Mouse (Mus musculus) embryo, embryonic 9.5 days (tissue): Measurements from ENCODE around the gene Slc38a2.

Experiments used
- DNase-seq: peaks from one replicate; pipeline ENCODE4 v3.0.0-alpha.2; 2017; ENCODE audit errors: extremely low spot score

Gene Slc38a2

GRCm38 (mm10) chr15:96696486-96697284 is 2.8 kb downstream of the Slc38a2 start:
- no peak for DNase-seq

DNA sequence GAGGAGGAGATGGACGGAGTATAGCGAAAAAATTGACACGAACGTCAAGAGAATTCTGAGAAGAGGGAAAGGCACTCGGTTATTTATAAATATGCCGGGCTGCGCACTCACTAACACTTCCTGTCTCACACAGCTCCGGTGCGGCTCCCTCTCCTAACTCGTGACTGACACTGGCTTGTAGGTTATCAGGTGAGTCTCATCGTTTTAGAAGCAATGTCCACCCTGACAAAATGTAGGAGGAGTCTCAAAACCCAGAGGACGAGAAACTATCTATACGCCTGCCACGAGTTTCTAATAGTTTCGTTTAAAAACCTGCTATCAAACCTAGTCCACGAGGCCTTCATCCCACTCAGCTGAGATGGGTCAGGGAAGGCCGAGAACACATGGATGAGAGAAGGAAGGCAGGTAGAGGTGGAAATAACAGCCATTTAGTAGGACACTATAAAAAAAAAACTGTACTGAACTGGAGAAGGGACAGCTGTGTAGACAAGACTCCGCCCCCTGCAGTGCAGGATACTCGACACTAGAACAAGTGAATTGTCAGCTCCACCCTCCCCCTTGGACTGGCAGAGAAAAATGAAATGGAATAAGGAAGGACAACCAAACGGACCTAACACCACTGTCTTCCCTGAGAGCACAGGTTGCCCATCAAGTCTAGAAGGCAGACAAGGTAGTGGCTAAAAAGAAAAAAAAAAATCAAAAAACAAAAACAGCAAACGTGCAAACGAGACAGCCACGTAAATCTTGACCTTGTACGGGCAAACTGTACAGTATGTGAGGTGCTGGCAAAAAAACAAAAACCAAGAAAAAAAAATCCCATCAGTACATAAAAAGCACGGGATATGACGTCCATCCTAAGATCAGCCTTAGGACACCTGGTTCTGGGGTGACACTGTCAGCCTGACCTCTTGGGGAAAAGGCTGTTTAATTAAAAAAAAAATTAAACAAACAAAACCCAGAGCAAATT is 3.8 kb downstream of the Slc38a2 start:
- no peak for DNase-seq

DNA sequence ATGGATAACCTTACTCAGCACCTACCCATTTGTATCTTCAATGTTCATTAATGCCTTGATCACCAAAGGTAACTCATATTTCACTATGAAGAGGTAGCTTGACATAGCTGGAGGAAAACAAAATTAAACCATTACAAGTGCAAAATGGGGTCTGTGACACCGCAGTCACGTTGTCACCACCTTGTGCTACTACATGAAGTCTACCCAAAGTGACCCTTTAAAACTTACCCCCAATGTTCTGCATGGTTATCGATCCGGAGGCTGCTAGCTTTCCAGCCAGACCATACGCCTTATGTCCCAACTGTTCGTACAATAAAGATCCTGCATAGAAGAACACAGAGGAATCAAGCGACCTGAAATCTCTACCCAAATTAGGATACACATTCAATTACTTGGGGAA is 4.5 kb downstream of the Slc38a2 start:
- no peak for DNase-seq

DNA sequence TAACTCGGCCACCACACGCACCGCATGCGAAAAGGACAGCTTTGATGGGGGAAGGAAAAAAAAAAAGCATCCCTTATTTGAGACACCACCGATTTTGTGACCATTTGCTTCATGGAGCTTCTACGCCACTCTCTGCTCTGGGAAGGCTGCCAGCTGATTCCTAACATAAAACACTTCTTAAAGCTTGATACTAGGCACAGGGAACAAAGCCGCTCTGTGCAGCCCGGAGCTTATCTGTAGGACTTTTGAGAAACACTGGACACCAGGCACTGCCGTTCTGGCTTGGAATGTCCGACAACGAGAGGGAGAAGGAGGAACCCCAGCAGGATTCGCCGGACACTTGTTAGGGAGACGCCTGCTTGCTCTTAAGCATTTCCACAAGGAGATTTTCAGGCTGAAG is 5.8 kb downstream of the Slc38a2 start:
- no peak for DNase-seq

GRCm38 (mm10) chr15:96692401-96692800 is 7.1 kb downstream of the Slc38a2 start:
- no peak for DNase-seq

GRCm38 (mm10) chr15:96691381-96691780 is 8.1 kb downstream of the Slc38a2 start:
- no peak for DNase-seq

- no peak for DNase-seq
Measured at GRCm38 (mm10) chr15:96690829-96691228, 8.7 kb downstream of the Slc38a2 start.

GRCm38 (mm10) chr15:96689919-96690318 is 9.6 kb downstream of the Slc38a2 start:
- no peak for DNase-seq

DNA sequence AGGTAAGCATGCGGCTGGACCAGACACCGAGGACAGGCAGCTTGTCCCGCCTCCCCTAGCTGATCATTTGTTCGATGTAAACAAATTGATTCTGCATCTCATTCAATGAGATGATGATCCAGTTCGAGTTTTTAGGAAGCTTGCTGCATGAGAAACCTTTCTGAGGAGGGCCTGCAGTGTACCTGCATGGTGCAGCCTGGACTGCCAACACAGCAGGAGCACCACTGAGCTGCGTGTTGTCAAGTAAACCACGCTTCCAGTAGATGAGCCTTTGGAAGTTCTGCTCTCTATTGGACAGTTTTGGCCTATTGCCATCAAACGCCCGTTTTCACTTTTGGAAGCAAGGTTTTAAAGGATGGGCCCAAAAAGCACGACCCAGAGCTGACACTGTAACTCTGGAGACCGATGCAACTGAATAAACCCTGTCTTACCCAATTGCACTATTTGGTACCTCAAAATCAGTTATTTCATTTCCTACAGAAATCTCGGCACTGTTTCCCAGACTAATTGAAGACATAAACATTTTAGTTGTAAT is 10.7 kb downstream of the Slc38a2 start:
- DNase-seq: no peak

GRCm38 (mm10) chr15:96688036-96688435 is 11.5 kb downstream of the Slc38a2 start:
- DNase-seq: no peak

DNA sequence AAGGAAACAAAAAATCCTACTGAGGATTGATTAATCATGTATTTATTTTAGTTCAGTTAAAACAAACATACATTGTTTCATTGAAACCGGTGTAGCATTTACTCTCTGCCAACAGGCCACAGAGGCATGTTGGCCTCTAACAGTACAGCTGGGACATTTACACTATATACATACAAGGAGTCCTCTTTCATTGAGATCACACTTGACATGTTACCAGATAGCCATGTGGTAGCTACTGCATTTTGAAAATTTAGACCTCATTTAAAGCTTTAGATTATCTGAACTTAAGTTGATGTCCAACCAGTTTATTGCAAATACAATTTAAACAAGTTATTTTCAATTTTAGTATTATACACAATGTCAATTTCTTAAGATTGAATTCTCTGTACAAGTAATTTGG is 12.2 kb downstream of the Slc38a2 start:
- no peak for DNase-seq

GRCm38 (mm10) chr15:96686201-96687159 is 13.1 kb downstream of the Slc38a2 start:
- DNase-seq: no peak

GRCm38 (mm10) chr15:96685273-96685672 is 14.3 kb downstream of the Slc38a2 start:
- no peak for DNase-seq

- no peak for DNase-seq
Measured at GRCm38 (mm10) chr15:96684132-96684830, 15.2 kb downstream of the Slc38a2 start.

GRCm38 (mm10) chr15:96678871-96679773 is 20.4 kb downstream of the Slc38a2 start:
- no peak for DNase-seq

GRCm38 (mm10) chr15:96676518-96676917 is 23.0 kb downstream of the Slc38a2 start:
- DNase-seq: no peak

- no peak for DNase-seq
Measured at GRCm38 (mm10) chr15:96675744-96676143, 23.8 kb downstream of the Slc38a2 start.

GRCm38 (mm10) chr15:96675055-96675454 is 24.5 kb downstream of the Slc38a2 start:
- no peak for DNase-seq

GRCm38 (mm10) chr15:96674089-96674488 is 25.4 kb downstream of the Slc38a2 start:
- DNase-seq: no peak

- DNase-seq: no peak
Measured at GRCm38 (mm10) chr15:96669721-96670120, 29.8 kb downstream of the Slc38a2 start.
